Mouse (Mus musculus) cortical plate, adult 2 months (tissue): ENCODE results near the gene Akr1c13.

Experiments used
- CTCF ChIP-seq: fragments of 200-500 bp; IDR thresholded peaks from 2 replicates; pipeline ENCODE4 v1.5.1; 2011; ENCODE audit warnings: mild to moderate bottlenecking, control low read depth, low read length; ENCODE audit not compliant: insufficient read depth; ENCODE audit errors: extremely low read depth
- POLR2A ChIP-seq: fragments of 200-500 bp; IDR thresholded peaks from 2 replicates; pipeline ENCODE4 v1.6.1; 2011; ENCODE audit warnings: mild to moderate bottlenecking, low read length, control low read depth; ENCODE audit not compliant: insufficient read depth; ENCODE audit errors: extremely low read depth

DNA sequence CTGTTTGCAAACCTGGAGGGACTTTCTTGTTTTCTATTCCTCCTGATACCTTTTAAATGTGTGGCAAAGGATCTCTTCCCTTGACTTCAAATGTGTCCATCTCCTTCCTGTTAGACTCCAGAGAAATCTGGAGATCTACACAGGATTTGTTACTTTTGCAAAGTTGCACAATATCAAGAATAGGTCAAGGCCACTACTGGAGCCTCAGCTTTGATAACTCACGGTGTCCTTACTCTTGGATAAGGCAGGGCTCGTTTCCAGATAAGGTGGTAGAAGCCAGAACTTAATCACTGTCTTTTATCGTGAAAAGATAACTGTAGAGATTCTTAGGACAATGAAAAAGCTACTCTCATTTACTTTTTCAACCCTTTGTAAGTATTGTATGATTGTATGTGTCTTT is 1.6 kb downstream of the Akr1c13 start:
- TF ChIP-seq CTCF (no peak), POLR2A (no peak)
